In genomic region chr6:113713389-113713788, GRCm38 (mm10) we compare ENCODE assay signal across 15 mouse cellular contexts. TPM values are rescaled to one million over a fixed set of nuclear protein-coding genes. Genes with fewer than 3 reads are reported as not detected.
DNase-seq lines count a peak whose midpoint lies in the region; ATAC-seq and TF ChIP-seq lines count a peak whose summit lies in the region.
"Not testable (repeated sequence)": the region's sequence is repeated elsewhere in the genome, so short reads cannot be mapped to it uniquely, and the experiment has no call there.
"Had no signal": no experiment of that assay in that cellular context is flagged by ENCODE, and none has a peak within 500 bp of the region (broad histone marks: within the 10 kb centered on the region; RNA-seq: fewer than 3 reads in every experiment).

No protein-coding gene starts in this region.

- not testable (repeated sequence) for H3K27me3 ChIP-seq in CH12.LX (replicated peaks); MEL (ENCODE audit: control insufficient read depth in 1 of 2, insufficient read depth in 2 of 2, low read length in 2 of 2); midbrain, embryonic 11.5 days (ENCODE audit: control insufficient read depth, insufficient read depth, low read length)

- in situ Hi-C loops in CH12.LX (cut with MboI; ENCODE audit: low pct_ligation_motif_present, low pct_unique_long_range_greater_than_20kb, low sequenced_read_pairs): not testable (repeated sequence)

- TF ChIP-seq POLR2A in CH12.LX (IDR thresholded peaks at IDR 0.05; ENCODE audit: low read depth, low read length); MEL (IDR thresholded peaks at IDR 0.05; ENCODE audit: control insufficient read depth in 1 of 2, insufficient read depth in 1 of 2, low read depth in 1 of 2, low read length in 2 of 2, poor library complexity in 1 of 2); bone marrow macrophage, adult 2 months (IDR thresholded peaks at IDR 0.05; ENCODE audit: borderline replicate concordance, low read depth, low read length): not testable (repeated sequence)

- peak; percentile 10 for DNase-seq in A20 (ENCODE audit: low read depth, low spot score)
- DNase-seq in CH12.LX (ENCODE audit: extremely low read depth); MEL (ENCODE audit: low read depth, low spot score): not testable (repeated sequence)
- DNase-seq in midbrain, embryonic 11.5 days (ENCODE audit: low spot score, missing footprints): peak; percentile 41

- dilution Hi-C loops in CH12.LX (cut with MboI; ENCODE audit: extremely low pct_ligation_motif_present, extremely low pct_unique_long_range_greater_than_20kb, low sequenced_read_pairs): not testable (repeated sequence)

- H3K27ac ChIP-seq in CH12.LX (ENCODE audit: insufficient read depth, low read depth); MEL (ENCODE audit: control insufficient read depth, low read depth, low read length); midbrain, embryonic 11.5 days (ENCODE audit: low read depth, low read length): not testable (repeated sequence)
- H3K27ac ChIP-seq in bone marrow macrophage, adult 2 months (ENCODE audit: insufficient read depth, low read depth, low read length): peak overlapping the region; percentile 95
- H3K27ac ChIP-seq in macrophage: peak overlapping the region; percentile 90

- not testable (repeated sequence) for H3K9me3 ChIP-seq in CH12.LX (replicated peaks; ENCODE audit: low read length); MEL (replicated peaks; ENCODE audit: insufficient read depth, low read length); midbrain, embryonic 11.5 days (ENCODE audit: control insufficient read depth, low read length)

- H3K4me2 ChIP-seq in CH12.LX (ENCODE audit: insufficient read depth, low read depth, poor library complexity, severe bottlenecking); midbrain, embryonic 11.5 days: not testable (repeated sequence)

- H3K36me3 ChIP-seq in CH12.LX (replicated peaks in 1 of 2; ENCODE audit: control insufficient read depth in 1 of 2, insufficient read depth in 1 of 2, low read length in 1 of 2): peaks cover 80 to 95% of the 10 kb centered on the region in 2 experiments
- peaks cover 6 to 35% of the 10 kb centered on the region in 2 experiments; a peak in 3 of 4 replicates for H3K36me3 ChIP-seq in MEL (ENCODE audit: control insufficient read depth in 1 of 2, insufficient read depth in 2 of 2, low read length in 2 of 2)
- H3K36me3 ChIP-seq in macrophage (ENCODE audit: inconsistent target): peaks cover 53% of the 10 kb centered on the region
- peaks cover 24% of the 10 kb centered on the region for H3K36me3 ChIP-seq in midbrain, embryonic 11.5 days (ENCODE audit: control insufficient read depth, insufficient read depth, low read length)

- TF ChIP-seq CTCF in CH12.LX (conservative IDR thresholded peaks at IDR 0.05 in 1 of 2, IDR thresholded peaks at IDR 0.05 in 1 of 2; ENCODE audit: low read depth in 2 of 2, low read length in 2 of 2); MEL (IDR thresholded peaks at IDR 0.05 in 2 of 3, conservative IDR thresholded peaks at IDR 0.05 in 1 of 3; ENCODE audit: control insufficient read depth in 1 of 3, insufficient read depth in 1 of 3, low read depth in 2 of 3, low read length in 3 of 3, poor library complexity in 1 of 3, severe bottlenecking in 1 of 3); bone marrow macrophage, adult 2 months (IDR thresholded peaks at IDR 0.05; ENCODE audit: low read depth, low read length): not testable (repeated sequence)

- not testable (repeated sequence) for H3K4me3 ChIP-seq in CH12.LX (replicated peaks in 1 of 3; ENCODE audit: low read depth in 2 of 3, low read length in 2 of 3, poor library complexity in 1 of 3); MEL (ENCODE audit: control insufficient read depth in 1 of 2, insufficient read depth in 1 of 2, low read depth in 2 of 2, low read length in 2 of 2); bone marrow macrophage, adult 2 months (ENCODE audit: insufficient read depth, low read length); macrophage (ENCODE audit: inconsistent target); midbrain, embryonic 11.5 days (ENCODE audit: low read depth, low read length)

- TF ChIP-seq RAD21 in CH12.LX (IDR thresholded peaks at IDR 0.05; ENCODE audit: low read depth, low read length); MEL (IDR thresholded peaks at IDR 0.05; ENCODE audit: low read depth, low read length): not testable (repeated sequence)

- H3K79me2 ChIP-seq in CH12.LX (replicated peaks; ENCODE audit: control insufficient read depth, extremely low read depth, insufficient read depth, poor library complexity, severe bottlenecking); MEL (ENCODE audit: control insufficient read depth, insufficient read depth, low read length, poor library complexity): not testable (repeated sequence)
- peaks cover 77% of the 10 kb centered on the region for H3K79me2 ChIP-seq in macrophage (ENCODE audit: inconsistent target)

- not testable (repeated sequence) for TF ChIP-seq EP300 in CH12.LX (IDR thresholded peaks at IDR 0.05; ENCODE audit: low read length); MEL (IDR thresholded peaks at IDR 0.05; ENCODE audit: low read depth in 1 of 2, low read length in 2 of 2)

- ATAC-seq in midbrain, embryonic 11.5 days (ENCODE audit: low FRiP score): not testable (repeated sequence)

- 85% methylated on average over 4 of the region's 5 CpGs for WGBS in macrophage (ENCODE audit: missing documents)
- 98% methylated on average over 5 of the region's 5 CpGs for WGBS in midbrain, embryonic 11.5 days

- H3K9ac ChIP-seq in CH12.LX (ENCODE audit: insufficient read depth, low read depth); MEL (ENCODE audit: control insufficient read depth, low read depth, low read length, poor library complexity, severe bottlenecking); midbrain, embryonic 11.5 days (ENCODE audit: low read length): not testable (repeated sequence)

- H3K4me1 ChIP-seq in CH12.LX (ENCODE audit: control insufficient read depth in 1 of 2, insufficient read depth in 2 of 2): peaks cover 11 to 33% of the 10 kb centered on the region in 2 experiments
- H3K4me1 ChIP-seq in MEL (ENCODE audit: control insufficient read depth in 1 of 2, insufficient read depth in 2 of 2, low read length in 2 of 2); midbrain, embryonic 11.5 days (ENCODE audit: control insufficient read depth, insufficient read depth, low read length): not testable (repeated sequence)
- peaks cover 51% of the 10 kb centered on the region for H3K4me1 ChIP-seq in bone marrow macrophage, adult 2 months (ENCODE audit: control insufficient read depth, insufficient read depth, low read length)

TF ChIP-seq in MEL, 35 proteins besides CTCF, POLR2A, EP300 and RAD21:
- TF ChIP-seq ZNF384 (IDR thresholded peaks at IDR 0.05; ENCODE audit: low read depth, low read length): peak; percentile 84

RNA-seq across cellular contexts. Expression of gene Ghrl, which starts 6.3 kb away (rescaled TPM):
- total RNA-seq in CH12.LX (2012; rRNA removed): not detected in 2 replicates
- total RNA-seq in CH12.LX (2014; rRNA removed): not detected in 2 replicates
- polyA plus RNA-seq in CH12.LX (2012; ENCODE audit: insufficient read length, low read depth): 1.1 and 2.6 TPM in 2 replicates
- total RNA-seq in MEL (2012; rRNA removed): 0.26 and 0.81 TPM in 2 replicates
- 1 to 10 TPM in 1 of 2 experiments, not detected in 1; 2.8 TPM for polyA plus RNA-seq in MEL (2012; ENCODE audit: insufficient read depth in 1 of 2, insufficient read length in 2 of 2, low read depth in 1 of 2, low replicate concordance in 2 of 2, missing spikeins in 1 of 2)
- polyA plus RNA-seq in bone marrow macrophage, adult 2 months (2012; ENCODE audit: insufficient read depth, insufficient read length, missing spikeins): not detected in 2 replicates
- total RNA-seq in macrophage (2018; cell fraction: chromatin; rRNA removed): 10 to 100 TPM in 1 of 26 experiments, 1 to 10 TPM in 1, not detected in 24; 1.4 to 12.2 TPM
- not detected for total RNA-seq in macrophage (2018; cell fraction: cytosol; rRNA removed)
- total RNA-seq in macrophage (2018; cell fraction: nucleus; rRNA removed): 1 to 10 TPM in 5 of 26 experiments, not detected in 21; 2.2 to 5.5 (median 3.4) TPM
- not detected in 3 replicates for polyA plus RNA-seq in macrophage (2018)
- polyA plus RNA-seq in midbrain, embryonic 11.5 days (2014; fragmentation: Nextera tagmentation; extraction: Ambion mirVana): 0.33 and 0.40 TPM in 2 replicates
- total RNA-seq: adrenal gland, adult 18-20 months; adrenal gland, adult 2 months; adrenal gland, postnatal 10 days; adrenal gland, postnatal 14 days; adrenal gland, postnatal 25 days; adrenal gland, postnatal 36 days; G1E had no signal
- polyA plus RNA-seq: activated CD4-positive, CD25-positive, alpha-beta regulatory T cell, adult 4 months; adrenal gland, adult 2 months; CD4-positive, CD25-positive, alpha-beta regulatory T cell, adult 4 months; G1E had no signal

RNA-seq across cellular contexts. Expression of gene Tatdn2, which starts 16.5 kb away (rescaled TPM):
- total RNA-seq in CH12.LX (2012; rRNA removed) (35.1 and 62.5 TPM in 2 replicates), CH12.LX (2014; rRNA removed) (34.5 and 35.5 TPM in 2 replicates), MEL (2012; rRNA removed) (111 and 136 TPM in 2 replicates)
- polyA plus RNA-seq in CH12.LX (2012; ENCODE audit: insufficient read length, low read depth) (58.0 and 70.8 TPM in 2 replicates), MEL (2012; ENCODE audit: insufficient read depth in 1 of 2, insufficient read length in 2 of 2, low read depth in 1 of 2, low replicate concordance in 2 of 2, missing spikeins in 1 of 2) (100 to 1,000 TPM; 102 to 121 TPM), macrophage (2018) (31.1 to 76.3 TPM (median 53.5 TPM) in 3 replicates)
- 27.9 and 32.1 TPM in 2 replicates for polyA plus RNA-seq in bone marrow macrophage, adult 2 months (2012; ENCODE audit: insufficient read depth, insufficient read length, missing spikeins)
- total RNA-seq in macrophage (2018; cell fraction: chromatin; rRNA removed): 100 to 1,000 TPM in 25 of 26 experiments, 10 to 100 TPM in 1; 60.7 to 404 (median 167) TPM
- 10 to 100 TPM; 34.1 to 79.6 (median 45.1) TPM for total RNA-seq in macrophage (2018; cell fraction: cytosol; rRNA removed)
- total RNA-seq in macrophage (2018; cell fraction: nucleus; rRNA removed): 100 to 1,000 TPM in 14 of 26 experiments, 10 to 100 TPM in 12; 68.7 to 260 (median 106) TPM
- 1.0 and 1.7 TPM in 2 replicates for polyA plus RNA-seq in midbrain, embryonic 11.5 days (2014; fragmentation: Nextera tagmentation; extraction: Ambion mirVana)

RNA-seq across cellular contexts. Expression of gene Sec13, which starts 27.2 kb away (rescaled TPM):
- total RNA-seq in CH12.LX (2012; rRNA removed) (209 and 244 TPM in 2 replicates), CH12.LX (2014; rRNA removed) (257 and 267 TPM in 2 replicates), MEL (2012; rRNA removed) (269 and 277 TPM in 2 replicates)
- polyA plus RNA-seq in CH12.LX (2012; ENCODE audit: insufficient read length, low read depth) (145 and 156 TPM in 2 replicates), MEL (2012; ENCODE audit: insufficient read depth in 1 of 2, insufficient read length in 2 of 2, low read depth in 1 of 2, low replicate concordance in 2 of 2, missing spikeins in 1 of 2) (100 to 1,000 TPM; 182 to 209 TPM), macrophage (2018) (73.8 to 122 TPM (median 108 TPM) in 3 replicates)
- polyA plus RNA-seq in bone marrow macrophage, adult 2 months (2012; ENCODE audit: insufficient read depth, insufficient read length, missing spikeins): 52.3 and 59.9 TPM in 2 replicates
- total RNA-seq in macrophage (2018; cell fraction: chromatin; rRNA removed): 10 to 100 TPM; 24.7 to 76.2 (median 56.8) TPM
- total RNA-seq in macrophage (2018; cell fraction: cytosol; rRNA removed): 100 to 1,000 TPM in 9 of 26 experiments, 10 to 100 TPM in 17; 76.6 to 116 (median 92.1) TPM
- 10 to 100 TPM; 37.2 to 78.5 (median 53.0) TPM for total RNA-seq in macrophage (2018; cell fraction: nucleus; rRNA removed)
- 250 and 264 TPM in 2 replicates for polyA plus RNA-seq in midbrain, embryonic 11.5 days (2014; fragmentation: Nextera tagmentation; extraction: Ambion mirVana)

Comparison
In these comparisons a context has a peak if more than half of its experiments do, and no peak if none do; other contexts are left out.
1. RNA of gene Tatdn2, which starts 16.5 kb away (polyA plus RNA-seq): 102 to 121 TPM in MEL, 58.0 to 70.8 TPM in CH12.LX, 31.1 to 76.3 TPM in macrophage and 27.9 to 32.1 TPM in bone marrow macrophage, adult 2 months; 1.0 to 1.7 TPM in midbrain, embryonic 11.5 days; every median in the first group is over 10 times any median in the second.